Mouse (Mus musculus): ENCODE data around the gene Apobec4. TPM values are rescaled to one million over a fixed set of nuclear protein-coding genes. Genes with fewer than 3 reads are reported as not detected.

The Apobec4 gene
- polyA plus RNA-seq, 1 experiment from 2014 or later = not detected

- no peaks in the 10 kb centered on the region for H3K36me3 ChIP-seq
- H3K4me1 ChIP-seq (replicated peaks) = no peaks in the 10 kb centered on the region
- H3K4me3 ChIP-seq (replicated peaks) = no peak overlapping the region
- no peaks in the 10 kb centered on the region for H3K9me3 ChIP-seq
- ATAC-seq = no peak
- no peaks in the 10 kb centered on the region for H3K27me3 ChIP-seq
- no peak overlapping the region for H3K9ac ChIP-seq (replicated peaks)
- no peak overlapping the region for H3K4me2 ChIP-seq (replicated peaks)
- H3K27ac ChIP-seq = no peak overlapping the region
- 82% methylated on average over 3 of the region's 3 CpGs for WGBS
Observed at GRCm38 (mm10) chr1:152726095-152726494, 24.3 kb upstream of the Apobec4 start.

- no peaks in the 10 kb centered on the region for H3K4me1 ChIP-seq (replicated peaks)
- no peaks in the 10 kb centered on the region for H3K36me3 ChIP-seq
- no peak overlapping the region for H3K4me2 ChIP-seq (replicated peaks)
- H3K27me3 ChIP-seq = no peaks in the 10 kb centered on the region
- H3K27ac ChIP-seq = no peak overlapping the region
- no peaks in the 10 kb centered on the region for H3K9me3 ChIP-seq
- H3K4me3 ChIP-seq (replicated peaks) = no peak overlapping the region
- H3K9ac ChIP-seq (replicated peaks) = no peak overlapping the region
- ATAC-seq = no peak
- WGBS = 80% methylated on average over 4 of the region's 5 CpGs
Observed at GRCm38 (mm10) chr1:152727604-152728236, 22.6 kb upstream of the Apobec4 start.

GRCm38 (mm10) chr1:152738793-152739192 lies 11.6 kb upstream of the Apobec4 start:
- no peak for ATAC-seq
- Histone ChIP-seq H3K4me3 (replicated peaks) (no peak overlapping the region), H3K9ac (replicated peaks) (no peak overlapping the region), H3K9me3 (no peaks in the 10 kb centered on the region), H3K4me2 (replicated peaks) (no peak overlapping the region), H3K27me3 (no peaks in the 10 kb centered on the region), H3K27ac (no peak overlapping the region), H3K4me1 (replicated peaks) (no peaks in the 10 kb centered on the region), H3K36me3 (no peaks in the 10 kb centered on the region)
- WGBS = 92% methylated on average over 9 of the region's 9 CpGs

- H3K4me2 ChIP-seq (replicated peaks) = no peak overlapping the region
- H3K9ac ChIP-seq (replicated peaks) = no peak overlapping the region
- H3K27ac ChIP-seq = no peak overlapping the region
- H3K4me1 ChIP-seq (replicated peaks) = no peaks in the 10 kb centered on the region
- 89% methylated on average over 11 of the region's 11 CpGs for WGBS
- no peaks in the 10 kb centered on the region for H3K9me3 ChIP-seq
- no peaks in the 10 kb centered on the region for H3K36me3 ChIP-seq
- no peaks in the 10 kb centered on the region for H3K27me3 ChIP-seq
- ATAC-seq = no peak
- H3K4me3 ChIP-seq (replicated peaks) = no peak overlapping the region
Observed at GRCm38 (mm10) chr1:152739374-152739773, 11.0 kb upstream of the Apobec4 start.

- H3K36me3 ChIP-seq = no peaks in the 10 kb centered on the region
- 0 out of 2 replicates have a peak, but pooled peaks cover 2% of the 10 kb centered on the region for H3K4me1 ChIP-seq (replicated peaks)
- no peak overlapping the region for H3K9ac ChIP-seq (replicated peaks)
- H3K27me3 ChIP-seq = no peaks in the 10 kb centered on the region
- no peak overlapping the region for H3K27ac ChIP-seq
- no peak for ATAC-seq
- H3K4me2 ChIP-seq (replicated peaks) = no peak overlapping the region
- WGBS = 72% methylated on average over 15 of the region's 15 CpGs
- no peaks in the 10 kb centered on the region for H3K9me3 ChIP-seq
- no peak overlapping the region for H3K4me3 ChIP-seq (replicated peaks)
Observed at GRCm38 (mm10) chr1:152743095-152743826, 7.1 kb upstream of the Apobec4 start.

- no peak overlapping the region for H3K4me3 ChIP-seq (replicated peaks)
- no peak overlapping the region for H3K9ac ChIP-seq (replicated peaks)
- 0 out of 2 replicates have a peak, but pooled peaks cover 2% of the 10 kb centered on the region for H3K4me1 ChIP-seq (replicated peaks)
- peak; percentile 83 for ATAC-seq
- WGBS = 3% methylated on average over 5 of the region's 5 CpGs
- no peaks in the 10 kb centered on the region for H3K9me3 ChIP-seq
- no peak overlapping the region for H3K27ac ChIP-seq
- H3K4me2 ChIP-seq (replicated peaks) = no peak overlapping the region
- no peaks in the 10 kb centered on the region for H3K36me3 ChIP-seq
- H3K27me3 ChIP-seq = no peaks in the 10 kb centered on the region
Observed at GRCm38 (mm10) chr1:152746426-152746825, 3.9 kb upstream of the Apobec4 start.

- Histone ChIP-seq H3K4me3 (replicated peaks) (no peak overlapping the region), H3K36me3 (no peaks in the 10 kb centered on the region), H3K9me3 (no peaks in the 10 kb centered on the region), H3K9ac (replicated peaks) (no peak overlapping the region), H3K27ac (no peak overlapping the region), H3K4me2 (replicated peaks) (no peak overlapping the region), H3K4me1 (replicated peaks) (0 out of 2 replicates have a peak, but pooled peaks cover 2% of the 10 kb centered on the region), H3K27me3 (no peaks in the 10 kb centered on the region)
- no peak for ATAC-seq
- WGBS = 76% methylated on average over 9 of the region's 9 CpGs
Observed at GRCm38 (mm10) chr1:152749276-152749675, 1.1 kb upstream of the Apobec4 start.

- Histone ChIP-seq H3K9ac (replicated peaks) (no peak overlapping the region), H3K4me1 (replicated peaks) (peaks cover 9% of the 10 kb centered on the region), H3K27ac (no peak overlapping the region), H3K27me3 (peaks cover 10% of the 10 kb centered on the region), H3K9me3 (no peaks in the 10 kb centered on the region), H3K4me2 (replicated peaks) (no peak overlapping the region), H3K36me3 (no peaks in the 10 kb centered on the region), H3K4me3 (replicated peaks) (no peak overlapping the region)
- no peak for ATAC-seq
- whole genome bisulfite sequencing = 87% methylated on average over 2 of the region's 2 CpGs
Observed at GRCm38 (mm10) chr1:152761791-152762190, 11.4 kb downstream of the Apobec4 start.

GRCm38 (mm10) chr1:152766032-152766772 lies 15.9 kb downstream of the Apobec4 start, which contains the start of the genes Rgl1 and Arpc5:
TSS of gene Rgl1 (minus strand) at chr1:152766351.
TSS of gene Arpc5 (plus strand) at chr1:152766542.
- WGBS = under 1% methylated on average over 86 of the region's 86 CpGs
- peaks cover 10% of the 10 kb centered on the region for H3K27me3 ChIP-seq
- peak within 1 kb of the TSS; percentile 86 for H3K4me3 ChIP-seq (replicated peaks)
- peaks cover 17% of the 10 kb centered on the region for H3K36me3 ChIP-seq
- peaks cover 18% of the 10 kb centered on the region for H3K4me1 ChIP-seq (replicated peaks)
- H3K27ac ChIP-seq = peak within 1 kb of the TSS; percentile 89
- H3K9ac ChIP-seq (replicated peaks) = peak within 1 kb of the TSS; percentile 92
- peak within 1 kb of the TSS; percentile 78 for H3K4me2 ChIP-seq (replicated peaks)
- ATAC-seq = peak; percentile 98
- H3K9me3 ChIP-seq = no peaks in the 10 kb centered on the region

GRCm38 (mm10) chr1:152766804-152767748 lies 16.7 kb downstream of the Apobec4 start:
- H3K4me1 ChIP-seq (replicated peaks) = peaks cover 18% of the 10 kb centered on the region
- H3K4me3 ChIP-seq (replicated peaks) = peak overlapping the region; percentile 86
- peak overlapping the region; percentile 92 for H3K9ac ChIP-seq (replicated peaks)
- peak overlapping the region; percentile 89 for H3K27ac ChIP-seq
- peaks cover 10% of the 10 kb centered on the region for H3K27me3 ChIP-seq
- H3K9me3 ChIP-seq = no peaks in the 10 kb centered on the region
- H3K4me2 ChIP-seq (replicated peaks) = peak overlapping the region; percentile 78
- peak; percentile 81 for ATAC-seq
- WGBS = under 1% methylated on average over 43 of the region's 60 CpGs
- H3K36me3 ChIP-seq = peaks cover 23% of the 10 kb centered on the region

- 8% methylated on average over 5 of the region's 5 CpGs for WGBS
- H3K4me3 ChIP-seq (replicated peaks) = peak overlapping the region; percentile 86
- peak; percentile 34 for ATAC-seq
Observed at GRCm38 (mm10) chr1:152767749-152768488, 17.6 kb downstream of the Apobec4 start.

More at GRCm38 (mm10) chr1:152767749-152768488, 17.6 kb downstream of the Apobec4 start:
- H3K4me1 ChIP-seq (replicated peaks) = peaks cover 18% of the 10 kb centered on the region
- H3K4me2 ChIP-seq (replicated peaks) = peak overlapping the region; percentile 78
- H3K27me3 ChIP-seq = peaks cover 10% of the 10 kb centered on the region
- H3K9me3 ChIP-seq = no peaks in the 10 kb centered on the region
- no peak overlapping the region for H3K27ac ChIP-seq
- H3K36me3 ChIP-seq = peaks cover 32% of the 10 kb centered on the region
- H3K9ac ChIP-seq (replicated peaks) = no peak overlapping the region

Data from midbrain, embryonic 13.5 days (tissue).